Mouse (Mus musculus) intestine, embryonic 14.5 days (tissue): ENCODE measurements at regions not wholly inside any gene's neighbourhood (a gene's known extent, or its start where the extent isn't known, plus 50 kb on each side); places are given as distances from the start of the nearest gene placed in this dataset.

ENCODE experiments used
- ATAC-seq: fragments of 200-750 bp; cut with Nextera tagmentation; replicated peaks from 2 replicates; pipeline ENCODE4 v1.8.0; 2017; ENCODE audit warnings: low read depth, moderate number of reproducible peaks, moderate TSS enrichment, moderate library complexity; ENCODE audit not compliant: low FRiP score, low TSS enrichment
- DNase-seq: peaks from one replicate; pipeline ENCODE4 v3.0.0-alpha.2; 2018; ENCODE audit warnings: low spot score
- H3K27ac ChIP-seq: fragments of 300-500 bp; sonication (generic); 2 replicates; pipeline ENCODE4 v1.5.1; 2014; ENCODE audit warnings: low read depth, mild to moderate bottlenecking, control low read depth
- H3K27me3 ChIP-seq: fragments of 300-500 bp; sonication (generic); replicated peaks from 2 replicates; pipeline ENCODE4 v1.6.1; 2014; ENCODE audit warnings: low read length, control low read depth; ENCODE audit not compliant: control insufficient read depth, insufficient read depth
- H3K36me3 ChIP-seq: fragments of 300-500 bp; sonication (generic); 2 replicates; pipeline ENCODE4 v1.6.1; 2014; ENCODE audit warnings: low read length, control low read depth; ENCODE audit not compliant: control insufficient read depth, insufficient read depth
- H3K4me1 ChIP-seq: fragments of 300-500 bp; sonication (generic); replicated peaks from 2 replicates; pipeline ENCODE4 v1.6.1; 2014; ENCODE audit warnings: low read length, control low read depth, mixed read lengths; ENCODE audit not compliant: control insufficient read depth, insufficient read depth
- H3K4me2 ChIP-seq: fragments of 300-500 bp; sonication (generic); 2 replicates; pipeline ENCODE4 v1.6.1; 2014; ENCODE audit warnings: low read length
- H3K4me3 ChIP-seq: fragments of 300-500 bp; sonication (generic); 2 replicates; pipeline ENCODE4 v1.5.1; 2014; ENCODE audit warnings: low read depth, low read length, control low read depth, mixed read lengths
- H3K9ac ChIP-seq: fragments of 300-500 bp; sonication (generic); 2 replicates; pipeline ENCODE4 v1.6.1; 2014; ENCODE audit warnings: mild to moderate bottlenecking, low read length
- H3K9me3 ChIP-seq: fragments of 300-500 bp; sonication (generic); 2 replicates; pipeline ENCODE4 v1.6.1; 2016; ENCODE audit warnings: low read length, control low read depth; ENCODE audit not compliant: control insufficient read depth
- WGBS: fragments of 180-500 bp; shearing (Covaris S2); extraction: QIAGEN DNeasy Blood & Tissue Kit; methylation state at CpG from one replicate; pipeline ENCODE4 v1.1.7; 2014; 5-methylcytosine and 5-hydroxymethylcytosine counted together

DNA sequence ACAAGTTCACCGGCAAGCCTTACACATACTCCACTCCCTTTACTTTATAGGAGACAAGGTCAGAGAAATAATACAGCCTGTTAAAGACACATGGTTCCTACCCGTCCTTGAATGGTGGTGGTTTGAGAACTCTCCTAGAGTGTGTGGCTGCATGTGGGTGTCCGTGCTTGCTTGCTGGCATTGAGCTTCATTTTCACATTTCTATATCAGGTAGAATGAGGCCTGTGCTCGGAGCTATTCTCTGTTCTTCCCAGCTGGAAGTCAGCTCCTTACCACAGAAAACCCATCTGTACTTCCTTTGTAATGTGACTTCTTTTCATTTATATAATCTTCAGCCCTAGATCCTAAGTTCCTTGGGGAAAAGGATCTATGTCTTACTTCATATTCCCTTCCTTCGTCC lies 106.0 kb upstream of the Mb21d2 start:
- Histone ChIP-seq H3K4me2 (no peak overlapping the region), H3K9ac (no peak overlapping the region), H3K9me3 (no peaks in the 10 kb centered on the region), H3K4me3 (no peak overlapping the region), H3K4me1 (no peaks in the 10 kb centered on the region), H3K27me3 (no peaks in the 10 kb centered on the region), H3K36me3 (no peaks in the 10 kb centered on the region), H3K27ac (no peak overlapping the region)
- ATAC-seq (no peak), DNase-seq (no peak)
- 87% methylated on average over 5 of the region's 5 CpGs for WGBS

- no peaks in the 10 kb centered on the region for H3K36me3 ChIP-seq
- no peak overlapping the region for H3K27ac ChIP-seq
- H3K9me3 ChIP-seq = no peaks in the 10 kb centered on the region
- ATAC-seq (no peak), DNase-seq (no peak)
- H3K27me3 ChIP-seq = no peaks in the 10 kb centered on the region
- no peak overlapping the region for H3K9ac ChIP-seq
- WGBS = 49% methylated on average over 16 of the region's 16 CpGs
- H3K4me1 ChIP-seq = no peaks in the 10 kb centered on the region
- no peak overlapping the region for H3K4me2 ChIP-seq
- no peak overlapping the region for H3K4me3 ChIP-seq
Observed at GRCm38 (mm10) chr16:29034053-29034794, 104.8 kb upstream of the Mb21d2 start.

- no peaks in the 10 kb centered on the region for H3K36me3 ChIP-seq
- DNase-seq = no peak
- H3K4me1 ChIP-seq = no peaks in the 10 kb centered on the region
- H3K27me3 ChIP-seq = no peaks in the 10 kb centered on the region
- no peak for ATAC-seq
- H3K9ac ChIP-seq = no peak overlapping the region
- H3K4me3 ChIP-seq = no peak overlapping the region
- H3K4me2 ChIP-seq = no peak overlapping the region
- H3K27ac ChIP-seq = no peak overlapping the region
- 65% methylated on average over 5 of the region's 5 CpGs for WGBS
- no peaks in the 10 kb centered on the region for H3K9me3 ChIP-seq
Observed at GRCm38 (mm10) chr16:29033357-29033756, 103.9 kb upstream of the Mb21d2 start.

GRCm38 (mm10) chr16:29027856-29028255 lies 98.4 kb upstream of the Mb21d2 start:
- Histone ChIP-seq H3K27ac (no peak overlapping the region), H3K36me3 (no peaks in the 10 kb centered on the region), H3K4me1 (no peaks in the 10 kb centered on the region), H3K4me2 (no peak overlapping the region), H3K4me3 (no peak overlapping the region), H3K9ac (no peak overlapping the region), H3K9me3 (no peaks in the 10 kb centered on the region), H3K27me3 (no peaks in the 10 kb centered on the region)
- DNase-seq (no peak), ATAC-seq (no peak)
- 87% methylated on average over 11 of the region's 11 CpGs for WGBS

GRCm38 (mm10) chr16:29001249-29001648 lies 71.8 kb upstream of the Mb21d2 start:
- 86% methylated on average over 9 of the region's 9 CpGs for WGBS
- Histone ChIP-seq H3K4me1 (no peaks in the 10 kb centered on the region), H3K4me3 (no peak overlapping the region), H3K4me2 (no peak overlapping the region), H3K9me3 (no peaks in the 10 kb centered on the region), H3K9ac (no peak overlapping the region), H3K36me3 (no peaks in the 10 kb centered on the region), H3K27me3 (no peaks in the 10 kb centered on the region), H3K27ac (no peak overlapping the region)
- ATAC-seq (no peak), DNase-seq (no peak)

DNA sequence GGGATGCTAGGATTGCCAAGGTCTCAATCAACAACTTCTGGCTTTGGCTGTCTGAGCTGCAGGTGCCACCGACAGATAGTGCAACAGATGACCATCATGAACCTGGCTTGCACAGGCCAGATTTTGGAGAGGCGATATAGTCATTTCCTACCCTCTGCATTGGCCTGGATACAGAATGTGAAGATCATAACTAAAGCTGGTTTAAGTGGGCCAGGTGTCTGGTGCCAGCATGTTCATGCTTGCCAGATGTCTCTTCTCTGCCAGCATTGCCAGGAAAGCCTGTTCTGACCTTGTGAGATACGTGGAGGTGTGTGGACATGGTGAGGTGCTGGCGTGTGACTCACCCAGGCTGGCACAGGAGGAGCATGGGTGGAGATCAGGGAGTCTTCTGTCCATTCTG lies 70.2 kb upstream of the Mb21d2 start:
- Histone ChIP-seq H3K9ac (no peak overlapping the region), H3K4me2 (no peak overlapping the region), H3K27ac (no peak overlapping the region), H3K4me3 (no peak overlapping the region), H3K4me1 (no peaks in the 10 kb centered on the region), H3K36me3 (no peaks in the 10 kb centered on the region), H3K9me3 (no peaks in the 10 kb centered on the region), H3K27me3 (no peaks in the 10 kb centered on the region)
- DNase-seq (no peak), ATAC-seq (no peak)
- WGBS = 92% methylated on average over 4 of the region's 4 CpGs

- no peaks in the 10 kb centered on the region for H3K9me3 ChIP-seq
- no peak overlapping the region for H3K27ac ChIP-seq
- no peaks in the 10 kb centered on the region for H3K27me3 ChIP-seq
- no peaks in the 10 kb centered on the region for H3K4me1 ChIP-seq
- H3K4me3 ChIP-seq = no peak overlapping the region
- DNase-seq (no peak), ATAC-seq (no peak)
- H3K4me2 ChIP-seq = no peak overlapping the region
- H3K9ac ChIP-seq = no peak overlapping the region
- WGBS = 83% methylated on average over 3 of the region's 3 CpGs
- no peaks in the 10 kb centered on the region for H3K36me3 ChIP-seq
Observed at GRCm38 (mm10) chr16:28996629-28997028, 67.2 kb upstream of the Mb21d2 start.

DNA sequence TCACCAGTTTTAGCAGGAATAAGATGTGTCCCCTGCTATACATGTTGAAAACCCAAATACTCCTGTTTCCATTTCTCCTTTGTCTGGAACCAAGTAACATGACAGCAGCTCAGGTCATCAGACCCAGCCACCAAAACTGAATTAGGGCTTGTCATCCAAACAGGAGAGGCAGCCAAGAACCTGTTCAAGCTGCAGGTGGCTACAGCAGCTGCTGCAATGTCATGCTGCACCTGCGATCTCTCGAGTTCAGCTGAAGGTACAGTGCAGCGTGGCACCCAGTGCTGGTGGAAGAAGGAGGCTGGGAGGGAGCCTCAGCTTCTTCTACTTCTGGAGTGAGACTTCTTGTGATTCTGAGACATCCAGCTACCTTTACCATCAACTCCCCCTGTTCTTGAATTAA lies 61.2 kb upstream of the Mb21d2 start:
- WGBS = 78% methylated on average over 3 of the region's 3 CpGs
- Histone ChIP-seq H3K4me3 (no peak overlapping the region), H3K36me3 (no peaks in the 10 kb centered on the region), H3K27ac (no peak overlapping the region), H3K4me1 (no peaks in the 10 kb centered on the region), H3K27me3 (no peaks in the 10 kb centered on the region), H3K9ac (no peak overlapping the region), H3K9me3 (no peaks in the 10 kb centered on the region), H3K4me2 (no peak overlapping the region)
- ATAC-seq (no peak), DNase-seq (no peak)

DNA sequence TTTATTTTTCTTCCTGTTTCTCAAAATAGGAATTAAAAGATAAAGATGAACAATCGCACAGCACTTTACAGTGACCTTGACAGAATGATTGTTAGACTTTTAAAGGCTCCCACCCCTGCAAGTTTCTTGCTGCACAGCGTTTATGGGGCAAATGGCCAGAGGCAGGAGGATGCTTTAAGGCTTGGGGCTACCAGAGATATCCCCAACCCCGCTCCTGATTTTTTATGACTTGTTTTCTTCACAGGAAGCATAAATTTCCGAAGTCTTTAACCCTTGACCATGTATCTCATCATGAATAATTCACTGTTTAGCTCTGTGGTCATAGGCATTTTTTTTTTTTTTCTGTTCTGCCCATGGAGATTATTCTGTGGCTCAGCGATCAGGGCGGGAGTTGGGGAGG lies 55.5 kb upstream of the Mb21d2 start:
- 29% methylated on average over 6 of the region's 6 CpGs for whole genome bisulfite sequencing
- no peak for ATAC-seq

More for the DNA sequence above, 55.5 kb upstream of the Mb21d2 start:
- no peak for DNase-seq
- H3K9me3 ChIP-seq = no peaks in the 10 kb centered on the region
- H3K9ac ChIP-seq = no peak overlapping the region
- no peak overlapping the region for H3K27ac ChIP-seq
- H3K4me1 ChIP-seq = 0 out of 2 replicates have a peak, but pooled peaks cover 2% of the 10 kb centered on the region
- H3K4me3 ChIP-seq = no peak overlapping the region
- no peak overlapping the region for H3K4me2 ChIP-seq
- no peaks in the 10 kb centered on the region for H3K36me3 ChIP-seq
- no peaks in the 10 kb centered on the region for H3K27me3 ChIP-seq
